Mouse (Mus musculus) CH12.LX (cell line): ENCODE data around the gene Apol7b.
"Not testable (repeated sequence)": the region's sequence is repeated elsewhere in the genome, so short reads cannot be mapped to it uniquely, and the experiment has no call there.

Source experiments
- CHD1 ChIP-seq: IDR thresholded peaks from 2 replicates; pipeline ENCODE4 v1.6.1; 2012; ENCODE audit warnings: low read depth, low read length, improper control_type of control experiment, inconsistent platforms
- CTCF ChIP-seq, 2 experiments: IDR thresholded peaks in 1 of 2; conservative IDR thresholded peaks in 1 of 2; 2 replicates each; pipeline ENCODE4 v1.5.1; 2011 to 2012; ENCODE audit warnings: low read depth in 2 of 2, low read length in 2 of 2, improper control_type of control experiment in 1 of 2, inconsistent platforms in 1 of 2, mild to moderate bottlenecking in 1 of 2, moderate library complexity in 1 of 2
- EP300 ChIP-seq: IDR thresholded peaks from 2 replicates; pipeline ENCODE4 v1.6.1; 2011; ENCODE audit warnings: low read length, improper control_type of control experiment
- HCFC1 ChIP-seq: IDR thresholded peaks from 2 replicates; pipeline ENCODE4 v1.6.1; 2012; ENCODE audit warnings: low read depth, mild to moderate bottlenecking, inconsistent platforms, low read length, improper control_type of control experiment
- JUN ChIP-seq: IDR thresholded peaks from 2 replicates; pipeline ENCODE4 v1.6.1; 2011; ENCODE audit warnings: low read depth, mild to moderate bottlenecking, low read length, improper control_type of control experiment, moderate library complexity; ENCODE audit not compliant: insufficient read depth
- MAZ ChIP-seq: IDR thresholded peaks from 2 replicates; pipeline ENCODE4 v1.6.1; 2012; ENCODE audit warnings: low read depth, mild to moderate bottlenecking, inconsistent platforms, low read length, improper control_type of control experiment, moderate library complexity
- POLR2A ChIP-seq: IDR thresholded peaks from 2 replicates; pipeline ENCODE4 v1.6.1; 2011; ENCODE audit warnings: low read depth, mild to moderate bottlenecking, improper control_type of control experiment, low read length
- POLR2AphosphoS2 ChIP-seq: IDR thresholded peaks from 2 replicates; pipeline ENCODE4 v1.6.1; 2011; ENCODE audit warnings: low read depth, low read length, improper control_type of control experiment
- USF2 ChIP-seq: conservative IDR thresholded peaks from 2 replicates; pipeline ENCODE4 v1.6.1; 2011; ENCODE audit warnings: low read depth, low read length, improper control_type of control experiment
- ZMIZ1 ChIP-seq: IDR thresholded peaks from 2 replicates; pipeline ENCODE4 v1.6.1; 2012; ENCODE audit warnings: low read depth, mild to moderate bottlenecking, inconsistent platforms, low read length, improper control_type of control experiment

GRCm38 (mm10) chr15:77416655-77417333, 30.5 kb downstream of the Apol7b start:
- TF ChIP-seq POLR2A; EP300; CHD1; CTCF (conservative IDR thresholded peaks at IDR 0.05 in 1 of 2, IDR thresholded peaks at IDR 0.05 in 1 of 2; ENCODE audit: low read depth in 2 of 2, low read length in 2 of 2); HCFC1; JUN; USF2; MAZ; ZMIZ1; POLR2AphosphoS2: not testable (repeated sequence)
